Mouse (Mus musculus) heart, embryonic 16.5 days (tissue): Measurements from ENCODE around the gene Idh1. TPM values are rescaled to one million over a fixed set of nuclear protein-coding genes. Genes with fewer than 3 reads are reported as not detected.
A peak's percentile ranks its signal among the peaks of the same experiment; 100 is the strongest.

Experiments used
- ATAC-seq: fragments of 200-750 bp; cut with Nextera tagmentation; replicated peaks from 2 replicates; pipeline ENCODE4 v1.8.0; 2017; ENCODE audit warnings: moderate number of reproducible peaks; ENCODE audit not compliant: insufficient read depth, low FRiP score; ENCODE audit errors: extremely low read depth
- H3K27ac ChIP-seq: fragments of 300-500 bp; sonication (generic); 2 replicates; pipeline ENCODE4 v1.5.1; 2014; ENCODE audit warnings: mild to moderate bottlenecking, low read length, control low read depth, moderate library complexity
- H3K27me3 ChIP-seq: fragments of 300-500 bp; sonication (generic); 2 replicates; pipeline ENCODE4 v1.6.1; 2014; ENCODE audit warnings: low read length, mixed read lengths; ENCODE audit not compliant: control insufficient read depth, insufficient read depth
- H3K36me3 ChIP-seq: fragments of 300-500 bp; sonication (generic); 2 replicates; pipeline ENCODE4 v1.6.1; 2014; ENCODE audit not compliant: control insufficient read depth, insufficient read depth
- H3K4me1 ChIP-seq: fragments of 300-500 bp; sonication (generic); 2 replicates; pipeline ENCODE4 v1.6.1; 2014; ENCODE audit warnings: low read length, mixed read lengths; ENCODE audit not compliant: control insufficient read depth, insufficient read depth
- H3K4me2 ChIP-seq: fragments of 300-500 bp; sonication (generic); 2 replicates; pipeline ENCODE4 v1.6.1; 2014; ENCODE audit warnings: low read depth, mild to moderate bottlenecking, control low read depth, low read length
- H3K4me3 ChIP-seq: fragments of 300-500 bp; sonication (generic); 2 replicates; pipeline ENCODE4 v1.5.1; 2014; ENCODE audit warnings: mild to moderate bottlenecking, control low read depth, low read length
- H3K9ac ChIP-seq: fragments of 300-500 bp; sonication (generic); 2 replicates; pipeline ENCODE4 v1.6.1; 2014; ENCODE audit warnings: low read length, control low read depth
- H3K9me3 ChIP-seq: fragments of 300-500 bp; sonication (generic); replicated peaks from 2 replicates; pipeline ENCODE4 v1.6.1; 2016; ENCODE audit warnings: low read length; ENCODE audit not compliant: control insufficient read depth
- WGBS: fragments of 180-500 bp; shearing (Covaris S2); extraction: QIAGEN DNeasy Blood & Tissue Kit; methylation state at CpG from one replicate; pipeline ENCODE4 v1.1.7; 2014; 5-methylcytosine and 5-hydroxymethylcytosine counted together
- polyA plus RNA-seq: library from polyadenylated mRNA; unstranded; fragments of >200 nt; fragmentation: Nextera tagmentation; extraction: Ambion mirVana; gene quantifications from 2 replicates; pipeline ENCODE4 v1.2.1, GENCODE M21; 2015

The Idh1 gene
- polyA plus RNA-seq, 1 experiment from 2014 or later: 65.2 TPM

- no peak for ATAC-seq
- Histone ChIP-seq H3K4me3 (peak overlapping the region; percentile 83), H3K4me2 (peak overlapping the region; percentile 85), H3K9me3 (no peaks in the 10 kb centered on the region), H3K4me1 (peaks cover 11% of the 10 kb centered on the region), H3K9ac (peak overlapping the region; percentile 77), H3K27me3 (no peaks in the 10 kb centered on the region), H3K36me3 (peaks cover under 1% of the 10 kb centered on the region; the same call in 1 of the 2 replicates), H3K27ac (peak overlapping the region; percentile 97)
- WGBS: 1% methylated on average over 11 of the region's 11 CpGs
These were observed 6.6 kb downstream of the Idh1 start for GRCm38 (mm10) chr1:65179634-65180249.

- Histone ChIP-seq H3K27me3 (no peaks in the 10 kb centered on the region), H3K4me1 (peaks cover 11% of the 10 kb centered on the region)
- under 1% methylated on average over 39 of the region's 39 CpGs for WGBS
These were observed 7.3 kb downstream of the Idh1 start for GRCm38 (mm10) chr1:65178902-65179432.

GRCm38 (mm10) chr1:65178126-65178901 lies 8.0 kb downstream of the Idh1 start:
- H3K4me3 ChIP-seq: peak overlapping the region; percentile 83
- 4% methylated on average over 27 of the region's 27 CpGs for WGBS
- peak; percentile 85 for ATAC-seq
- H3K27me3 ChIP-seq: no peaks in the 10 kb centered on the region
- H3K9ac ChIP-seq: peak overlapping the region; percentile 83
- H3K36me3 ChIP-seq: peaks cover 5% of the 10 kb centered on the region; the same call in 1 of the 2 replicates
- H3K4me2 ChIP-seq: peak overlapping the region; percentile 85
- H3K4me1 ChIP-seq: peaks cover 11% of the 10 kb centered on the region
- no peaks in the 10 kb centered on the region for H3K9me3 ChIP-seq
- peak overlapping the region; percentile 97 for H3K27ac ChIP-seq

More at GRCm38 (mm10) chr1:65178902-65179432, 7.3 kb downstream of the Idh1 start:
- H3K9ac ChIP-seq: peak overlapping the region; percentile 83
- peak; percentile 92 for ATAC-seq
- H3K4me3 ChIP-seq: peak overlapping the region; percentile 83
- peak overlapping the region; percentile 85 for H3K4me2 ChIP-seq
- H3K36me3 ChIP-seq: peaks cover 5% of the 10 kb centered on the region; the same call in 1 of the 2 replicates
- no peaks in the 10 kb centered on the region for H3K9me3 ChIP-seq
- H3K27ac ChIP-seq: peak overlapping the region; percentile 97

GRCm38 (mm10) chr1:65177452-65177851 lies 8.8 kb downstream of the Idh1 start:
- no peaks in the 10 kb centered on the region for H3K27me3 ChIP-seq
- 40% methylated on average over 3 of the region's 3 CpGs for WGBS
- H3K9me3 ChIP-seq: no peaks in the 10 kb centered on the region
- no peak for ATAC-seq
- H3K4me2 ChIP-seq: peak overlapping the region; percentile 85
- H3K4me3 ChIP-seq: peak overlapping the region; percentile 83
- H3K9ac ChIP-seq: peak overlapping the region; percentile 74
- H3K4me1 ChIP-seq: peaks cover 11% of the 10 kb centered on the region
- H3K27ac ChIP-seq: peak overlapping the region; percentile 97
- H3K36me3 ChIP-seq: peaks cover 7% of the 10 kb centered on the region; the same call in 1 of the 2 replicates

- WGBS: 62% methylated on average over 5 of the region's 5 CpGs
- H3K4me3 ChIP-seq: no peak overlapping the region
These were observed 9.4 kb downstream of the Idh1 start for GRCm38 (mm10) chr1:65176912-65177311.

GRCm38 (mm10) chr1:65176171-65176570 lies 10.1 kb downstream of the Idh1 start:
- no peak overlapping the region for H3K4me2 ChIP-seq
- no peak overlapping the region for H3K27ac ChIP-seq
- peaks cover 10% of the 10 kb centered on the region; the same call in 1 of the 2 replicates for H3K36me3 ChIP-seq
- H3K9ac ChIP-seq: no peak overlapping the region
- no peak for ATAC-seq
- H3K9me3 ChIP-seq: no peaks in the 10 kb centered on the region
- H3K4me3 ChIP-seq: no peak overlapping the region
- H3K4me1 ChIP-seq: peaks cover 11% of the 10 kb centered on the region
- H3K27me3 ChIP-seq: no peaks in the 10 kb centered on the region
- 68% methylated on average over 4 of the region's 4 CpGs for WGBS

More at GRCm38 (mm10) chr1:65176912-65177311, 9.4 kb downstream of the Idh1 start:
- H3K27ac ChIP-seq: no peak overlapping the region
- no peak for ATAC-seq
- peaks cover 11% of the 10 kb centered on the region for H3K4me1 ChIP-seq
- H3K9me3 ChIP-seq: no peaks in the 10 kb centered on the region
- peaks cover 7% of the 10 kb centered on the region; the same call in 1 of the 2 replicates for H3K36me3 ChIP-seq
- H3K9ac ChIP-seq: no peak overlapping the region
- H3K4me2 ChIP-seq: no peak overlapping the region
- H3K27me3 ChIP-seq: no peaks in the 10 kb centered on the region

- no peak overlapping the region for H3K27ac ChIP-seq
- H3K27me3 ChIP-seq: no peaks in the 10 kb centered on the region
- H3K4me3 ChIP-seq: no peak overlapping the region
- H3K9ac ChIP-seq: no peak overlapping the region
- H3K4me1 ChIP-seq: peaks cover 11% of the 10 kb centered on the region
- 89% methylated on average over 2 of the region's 2 CpGs for WGBS
- H3K36me3 ChIP-seq: peaks cover 26% of the 10 kb centered on the region
- H3K9me3 ChIP-seq: no peaks in the 10 kb centered on the region
- H3K4me2 ChIP-seq: no peak overlapping the region
- ATAC-seq: no peak
These were observed 12.6 kb downstream of the Idh1 start for GRCm38 (mm10) chr1:65173716-65174115.

GRCm38 (mm10) chr1:65171579-65171978 lies 14.7 kb downstream of the Idh1 start:
- H3K9ac ChIP-seq: no peak overlapping the region
- H3K4me2 ChIP-seq: no peak overlapping the region
- 86% methylated on average over 4 of the region's 4 CpGs for WGBS
- H3K4me3 ChIP-seq: no peak overlapping the region
- H3K9me3 ChIP-seq: no peaks in the 10 kb centered on the region
- peaks cover 42% of the 10 kb centered on the region for H3K36me3 ChIP-seq
- H3K27ac ChIP-seq: no peak overlapping the region
- ATAC-seq: no peak
- H3K4me1 ChIP-seq: peaks cover 4% of the 10 kb centered on the region; the same call in 1 of the 2 replicates
- H3K27me3 ChIP-seq: no peaks in the 10 kb centered on the region

GRCm38 (mm10) chr1:65169947-65170346 lies 16.4 kb downstream of the Idh1 start:
- no peak overlapping the region for H3K9ac ChIP-seq

More at GRCm38 (mm10) chr1:65169947-65170346, 16.4 kb downstream of the Idh1 start:
- Histone ChIP-seq H3K9me3 (no peaks in the 10 kb centered on the region), H3K4me2 (no peak overlapping the region), H3K36me3 (peaks cover 54% of the 10 kb centered on the region), H3K27ac (no peak overlapping the region), H3K4me1 (no peaks in the 10 kb centered on the region), H3K4me3 (no peak overlapping the region), H3K27me3 (no peaks in the 10 kb centered on the region)
- WGBS: 79% methylated on average over 5 of the region's 5 CpGs
- no peak for ATAC-seq
